Mouse (Mus musculus) cerebellum, adult 18-20 months (tissue): ENCODE data around the gene Gpn2.

Source experiments
- DNase-seq, 2 experiments: peaks; one replicate each; pipeline ENCODE4 v3.0.0; 2021

Gene Gpn2

GRCm38 (mm10) chr4:133595538-133595937, 11.4 kb downstream of the Gpn2 start:
- no peak for DNase-seq

GRCm38 (mm10) chr4:133596084-133596483, 11.9 kb downstream of the Gpn2 start:
- DNase-seq: no peak

- no peak for DNase-seq
These were observed 14.5 kb downstream of the Gpn2 start for GRCm38 (mm10) chr4:133598616-133599015.

GRCm38 (mm10) chr4:133599116-133599515, 15.0 kb downstream of the Gpn2 start:
- no peak for DNase-seq

- peak; percentile 78 to 83 for DNase-seq
These were observed 15.5 kb downstream of the Gpn2 start for GRCm38 (mm10) chr4:133599571-133600073.

DNA sequence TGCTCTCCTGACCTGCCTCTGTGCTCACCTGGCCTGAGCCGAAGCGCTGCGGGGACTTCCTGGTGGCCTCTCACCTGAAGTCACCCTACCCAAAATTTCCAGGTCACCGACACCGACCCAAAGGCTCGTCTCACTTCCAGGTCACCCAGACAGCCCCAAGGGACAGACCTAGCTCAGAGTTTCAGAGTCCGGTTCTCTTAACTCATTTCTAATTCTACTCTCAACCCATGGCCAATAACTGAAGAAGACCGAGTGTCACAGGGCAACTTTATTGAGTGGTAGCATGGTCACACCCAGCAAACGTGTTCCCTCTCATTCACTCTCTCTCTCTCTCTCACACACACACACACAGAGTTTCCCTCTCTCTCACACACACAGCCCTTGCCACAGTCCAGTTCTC, 16.1 kb downstream of the Gpn2 start:
- no peak for DNase-seq

- peak; percentile 59 to 65 for DNase-seq
These were observed 17.6 kb downstream of the Gpn2 start, which contains the start of gene Sfn for GRCm38 (mm10) chr4:133601721-133602218. Gene Sfn (minus strand): TSS chr4:133602168.

- no peak for DNase-seq
These were observed 18.9 kb downstream of the Gpn2 start for GRCm38 (mm10) chr4:133603056-133603455.

DNA sequence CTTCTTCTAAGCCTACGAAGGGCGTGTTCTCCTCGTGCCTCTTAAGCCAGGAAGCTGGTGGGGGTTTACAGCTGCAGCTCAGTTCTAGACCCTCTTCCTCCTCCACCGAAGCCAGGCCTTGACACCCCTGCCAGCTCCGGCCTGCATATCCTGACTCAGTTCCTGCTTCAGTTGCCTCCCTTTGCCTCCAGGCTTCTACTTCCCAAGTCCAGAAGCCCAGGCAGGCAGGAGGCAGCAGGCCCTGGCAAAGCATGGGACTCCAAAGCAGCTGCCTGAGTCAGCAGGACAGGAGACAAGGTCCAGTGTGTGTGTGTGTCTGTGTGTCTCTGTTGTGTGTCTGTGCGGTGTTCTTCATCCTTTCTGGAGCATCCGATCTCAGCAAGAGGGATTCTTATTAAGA, 20.0 kb downstream of the Gpn2 start:
- no peak for DNase-seq

GRCm38 (mm10) chr4:133604856-133605255, 20.7 kb downstream of the Gpn2 start:
- DNase-seq: no peak

DNA sequence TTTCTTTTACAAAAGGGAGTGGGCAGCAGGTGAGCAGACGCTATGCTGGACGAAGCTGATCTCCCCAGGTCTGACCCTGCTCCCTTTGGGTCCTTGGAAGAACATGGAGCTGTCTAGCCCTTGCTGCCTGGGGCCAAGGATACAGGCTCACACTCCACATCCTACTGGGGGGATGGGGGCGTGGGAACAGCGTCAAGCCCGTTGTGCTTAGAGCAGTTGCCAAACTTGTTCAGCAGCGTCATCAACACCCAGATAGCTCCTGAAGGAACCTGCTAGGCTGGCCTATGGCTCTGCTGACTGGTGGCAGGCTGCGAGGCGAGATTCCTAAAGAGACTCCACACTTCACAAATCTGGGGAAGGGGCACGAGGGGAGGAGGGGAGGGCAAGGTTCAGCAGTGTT, 21.2 kb downstream of the Gpn2 start:
- no peak for DNase-seq

- DNase-seq: no peak
These were observed 23.1 kb downstream of the Gpn2 start for GRCm38 (mm10) chr4:133607284-133607683.

DNA sequence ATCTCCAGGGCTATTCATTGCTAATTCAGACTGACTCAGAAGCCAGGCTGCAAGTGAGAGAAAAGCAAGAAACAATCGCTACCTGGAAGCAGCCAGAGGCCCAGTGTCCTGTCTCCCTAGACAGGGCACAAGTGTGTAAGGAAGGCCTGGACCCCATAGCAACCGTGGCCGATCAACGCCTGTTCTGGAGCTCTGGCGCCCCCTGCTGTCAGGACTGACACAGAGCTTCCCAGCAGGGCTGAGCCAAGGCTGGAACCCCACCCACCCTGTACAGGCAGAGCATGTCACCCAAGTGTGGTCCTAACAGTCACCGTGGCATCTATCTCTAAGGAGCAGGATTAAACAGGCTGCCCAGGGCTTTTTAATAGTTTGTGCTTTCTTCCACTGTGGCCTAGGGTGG, 25.6 kb downstream of the Gpn2 start:
- DNase-seq: peak; percentile 80 to 81

DNA sequence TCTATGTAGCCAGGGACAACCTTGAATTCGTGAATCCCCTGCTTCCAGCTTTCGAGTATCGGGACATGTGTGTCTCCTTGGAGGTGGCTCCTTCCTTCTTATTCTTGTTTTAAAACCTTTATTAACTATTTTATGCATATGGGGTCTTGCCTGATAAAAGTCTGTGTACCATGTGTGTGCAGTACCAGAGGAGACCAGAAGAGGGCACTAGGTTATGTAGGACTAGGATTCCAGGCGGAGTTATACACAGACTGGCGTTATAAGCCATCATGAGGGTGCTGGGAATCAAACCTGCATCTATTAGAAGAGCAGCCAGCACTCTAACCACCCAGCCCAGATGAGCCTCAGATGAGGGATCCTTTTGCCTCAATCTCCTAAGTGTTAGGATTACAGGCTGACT, 27.7 kb downstream of the Gpn2 start:
- no peak for DNase-seq

GRCm38 (mm10) chr4:133612416-133612815, 28.3 kb downstream of the Gpn2 start:
- DNase-seq: no peak

GRCm38 (mm10) chr4:133613026-133613425, 28.9 kb downstream of the Gpn2 start:
- no peak for DNase-seq

DNA sequence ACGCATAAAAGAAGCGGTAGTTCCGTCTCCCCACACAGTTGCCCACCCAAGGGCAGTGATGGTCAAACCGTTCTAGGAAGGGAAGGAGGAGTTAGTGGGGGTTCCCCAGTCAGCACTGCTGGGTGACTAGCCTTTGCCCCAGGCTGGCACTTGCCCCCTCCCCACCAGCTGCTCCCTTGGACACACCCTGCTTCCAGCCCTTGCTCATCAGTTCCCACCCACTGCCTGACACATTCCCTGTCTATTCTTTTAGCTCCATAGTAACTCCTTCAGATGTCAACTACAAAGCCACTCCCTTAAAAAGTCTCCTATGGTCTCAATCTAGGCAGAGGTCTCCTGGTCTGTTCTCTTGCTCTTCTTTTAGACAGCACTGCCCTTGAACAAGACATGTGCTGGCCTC, 29.7 kb downstream of the Gpn2 start:
- DNase-seq: no peak

DNA sequence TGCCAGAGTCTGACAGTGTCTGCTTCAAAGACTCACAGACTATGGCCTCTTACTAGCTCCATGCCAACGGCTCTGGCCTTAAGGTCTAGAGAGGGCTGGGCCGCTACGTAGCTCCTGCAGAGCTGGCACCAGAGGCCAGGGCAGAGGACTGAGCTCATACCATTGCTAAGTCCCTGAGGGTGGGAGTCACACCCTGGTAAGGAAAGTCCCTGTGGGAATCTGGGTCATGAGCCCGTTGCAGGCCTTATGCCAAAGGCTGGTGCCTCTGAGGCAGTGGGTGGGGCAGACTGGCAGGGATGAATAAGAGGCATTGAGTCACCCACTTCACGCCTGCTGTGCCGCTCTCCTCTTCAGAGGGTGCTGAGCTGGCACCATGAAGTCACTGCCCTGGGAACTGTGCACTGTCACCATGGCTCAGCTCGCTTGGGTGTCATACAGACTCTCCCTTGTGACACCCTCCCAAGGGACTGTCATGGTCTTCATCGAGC, 30.2 kb downstream of the Gpn2 start:
- peak; percentile 35 to 40 for DNase-seq

- DNase-seq: no peak
These were observed 31.3 kb downstream of the Gpn2 start for GRCm38 (mm10) chr4:133615416-133615815.

- no peak for DNase-seq
These were observed 33.8 kb downstream of the Gpn2 start for GRCm38 (mm10) chr4:133617936-133618335.

GRCm38 (mm10) chr4:133619473-133620136, 35.4 kb downstream of the Gpn2 start:
- DNase-seq: no peak

GRCm38 (mm10) chr4:133620668-133621067, 36.5 kb downstream of the Gpn2 start:
- no peak for DNase-seq

- DNase-seq: no peak
These were observed 38.1 kb downstream of the Gpn2 start for GRCm38 (mm10) chr4:133622161-133622695.

DNA sequence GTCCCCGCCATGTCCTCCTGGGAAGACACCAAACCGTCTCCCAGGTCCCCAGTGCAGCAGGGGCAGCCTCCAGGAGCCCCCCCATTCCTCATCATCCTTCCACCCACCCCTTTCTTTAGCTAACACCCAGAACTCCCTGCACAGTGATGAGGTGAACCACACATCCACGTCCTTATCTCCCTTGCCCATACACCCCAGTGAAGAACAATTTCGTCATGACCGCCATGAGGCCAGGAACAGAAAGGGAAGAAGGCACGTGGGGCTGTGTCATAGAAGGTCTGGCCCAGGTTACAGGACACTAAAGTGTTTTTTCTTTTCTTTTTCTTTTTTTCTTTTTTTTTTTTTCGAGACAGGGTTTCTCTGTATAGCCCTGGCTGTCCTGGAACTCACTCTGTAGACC, 40.7 kb downstream of the Gpn2 start:
- no peak for DNase-seq
